Mouse (Mus musculus): ENCODE data around the gene Gclm. TPM values are rescaled to one million over a fixed set of nuclear protein-coding genes. Genes with fewer than 3 reads are reported as not detected.
A peak's percentile ranks its signal among the peaks of the same experiment; 100 is the strongest.
"Not testable (repeated sequence)": the region's sequence is repeated elsewhere in the genome, so short reads cannot be mapped to it uniquely, and the experiment has no call there.

The Gclm gene
- polyA plus RNA-seq, 1 experiment from 2014 or later, result 49.5 TPM

DNA sequence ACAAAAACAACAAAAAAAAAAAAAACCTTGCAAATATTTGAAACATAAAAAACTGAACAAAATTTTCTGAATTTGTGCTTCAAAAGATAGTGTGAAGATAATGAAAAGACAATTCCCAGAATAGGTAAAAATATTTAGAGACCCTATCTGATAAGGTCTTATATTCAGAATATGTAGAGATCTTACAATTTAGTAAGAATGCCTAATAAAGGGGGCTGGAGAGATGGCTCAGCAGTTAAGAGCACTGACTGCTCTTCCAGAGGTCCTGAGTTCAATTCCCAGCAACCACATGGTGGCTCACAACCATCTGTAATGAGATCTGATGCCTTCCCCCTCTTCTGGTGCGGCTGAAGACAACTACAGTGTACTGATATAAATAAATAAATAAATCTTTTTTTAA lies 27.2 kb downstream of the Gclm start:
- WGBS, result 82% methylated on average over 1 of the region's 1 CpGs
- H3K27me3 ChIP-seq (ENCODE audit: control insufficient read depth, insufficient read depth, low read length); H3K4me3 ChIP-seq (ENCODE audit: low read depth, low read length); DNase-seq (ENCODE audit: low spot score); H3K36me3 ChIP-seq (replicated peaks; ENCODE audit: control insufficient read depth, insufficient read depth, low read depth, low read length); H3K27ac ChIP-seq (replicated peaks; ENCODE audit: low read depth, low read length); H3K9me3 ChIP-seq (replicated peaks; ENCODE audit: control insufficient read depth, low read length); H3K9ac ChIP-seq (replicated peaks; ENCODE audit: low read length); H3K4me1 ChIP-seq (ENCODE audit: control insufficient read depth, insufficient read depth, low read length); ATAC-seq (replicated peaks; ENCODE audit: insufficient number of reproducible peaks, low FRiP score, low TSS enrichment, low read depth); H3K4me2 ChIP-seq (ENCODE audit: low read depth, low read length): not testable (repeated sequence)

- no peak; the same call in 1 of the 2 replicates for ATAC-seq (replicated peaks; ENCODE audit: insufficient number of reproducible peaks, low FRiP score, low TSS enrichment, low read depth)
- Histone ChIP-seq H3K4me2 (ENCODE audit: low read depth, low read length) (no peak overlapping the region), H3K9me3 (replicated peaks; ENCODE audit: control insufficient read depth, low read length) (no peaks in the 10 kb centered on the region), H3K9ac (replicated peaks; ENCODE audit: low read length) (peak overlapping the region; percentile 39; the same call in 1 of the 2 replicates), H3K4me3 (ENCODE audit: low read depth, low read length) (peak overlapping the region; percentile 92), H3K27me3 (ENCODE audit: control insufficient read depth, insufficient read depth, low read length) (no peaks in the 10 kb centered on the region), H3K4me1 (ENCODE audit: control insufficient read depth, insufficient read depth, low read length) (peaks cover 4% of the 10 kb centered on the region; the same call in 1 of the 2 replicates), H3K27ac (replicated peaks; ENCODE audit: low read depth, low read length) (no peak overlapping the region), H3K36me3 (replicated peaks; ENCODE audit: control insufficient read depth, insufficient read depth, low read depth, low read length) (no peaks in the 10 kb centered on the region; the same call in none of the 2 replicates)
- 13% methylated on average over 19 of the region's 20 CpGs for WGBS
- peak; percentile 30 for DNase-seq (ENCODE audit: low spot score)
These were observed 28.3 kb downstream of the Gclm start for GRCm38 (mm10) chr3:122273407-122274240.

DNA sequence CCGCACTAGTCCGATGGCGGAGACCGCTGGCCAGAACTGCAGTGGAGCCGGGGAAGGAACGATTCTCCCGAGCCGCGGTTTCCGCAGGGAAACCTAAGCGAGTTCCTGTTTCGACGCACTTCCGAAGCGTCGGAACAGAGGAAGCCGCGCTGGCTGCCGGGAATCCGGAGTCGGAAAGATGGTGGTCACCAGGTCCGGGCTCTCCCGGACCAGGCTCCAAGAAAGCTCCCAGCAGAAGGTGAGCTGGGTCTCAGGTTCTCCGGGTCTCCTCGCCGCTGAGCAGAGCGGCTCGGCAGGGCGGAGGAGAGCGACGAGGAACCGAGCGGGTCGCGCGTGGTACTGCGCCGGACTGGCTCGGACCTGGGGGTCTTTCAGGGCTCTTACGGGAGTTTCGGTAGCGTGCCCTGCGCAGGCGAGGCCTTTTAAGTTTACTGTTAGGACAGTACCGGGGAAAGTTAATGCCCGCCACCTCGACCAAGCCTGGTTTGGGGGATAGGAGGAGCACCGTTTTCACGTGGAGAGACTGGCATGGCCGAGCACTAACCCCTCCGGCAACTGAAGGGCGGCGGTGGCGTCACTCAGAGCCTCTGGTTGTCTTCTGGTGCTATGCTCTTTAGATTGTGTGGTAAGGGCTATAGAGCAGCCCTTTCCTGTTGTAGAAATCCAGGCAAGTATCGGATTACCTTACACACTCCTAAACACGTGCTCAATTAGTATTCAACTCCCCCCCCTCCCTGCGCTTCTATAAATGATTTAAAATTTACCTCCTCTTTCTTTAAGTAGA lies 29.1 kb downstream of the Gclm start, which contains the start of gene Dnttip2:
Gene Dnttip2 (plus strand): TSS at position 148 of the 784 bp plus-strand sequence.
- DNase-seq (ENCODE audit: low spot score) (peak; percentile 97), ATAC-seq (replicated peaks; ENCODE audit: insufficient number of reproducible peaks, low FRiP score, low TSS enrichment, low read depth) (peak; percentile 94)
- peak within 1 kb of the TSS; percentile 92 for H3K4me3 ChIP-seq (ENCODE audit: low read depth, low read length)
- H3K4me1 ChIP-seq (ENCODE audit: control insufficient read depth, insufficient read depth, low read length), result peaks cover 4% of the 10 kb centered on the region; the same call in 1 of the 2 replicates
- H3K27me3 ChIP-seq (ENCODE audit: control insufficient read depth, insufficient read depth, low read length), result no peaks in the 10 kb centered on the region
- peak within 1 kb of the TSS; percentile 90 for H3K9ac ChIP-seq (replicated peaks; ENCODE audit: low read length)
- no peaks in the 10 kb centered on the region; the same call in none of the 2 replicates for H3K36me3 ChIP-seq (replicated peaks; ENCODE audit: control insufficient read depth, insufficient read depth, low read depth, low read length)
- no peak within 1 kb of the TSS for H3K27ac ChIP-seq (replicated peaks; ENCODE audit: low read depth, low read length)
- H3K4me2 ChIP-seq (ENCODE audit: low read depth, low read length), result peak within 1 kb of the TSS; percentile 59
- WGBS, result under 1% methylated on average over 56 of the region's 57 CpGs
- H3K9me3 ChIP-seq (replicated peaks; ENCODE audit: control insufficient read depth, low read length), result no peaks in the 10 kb centered on the region

DNA sequence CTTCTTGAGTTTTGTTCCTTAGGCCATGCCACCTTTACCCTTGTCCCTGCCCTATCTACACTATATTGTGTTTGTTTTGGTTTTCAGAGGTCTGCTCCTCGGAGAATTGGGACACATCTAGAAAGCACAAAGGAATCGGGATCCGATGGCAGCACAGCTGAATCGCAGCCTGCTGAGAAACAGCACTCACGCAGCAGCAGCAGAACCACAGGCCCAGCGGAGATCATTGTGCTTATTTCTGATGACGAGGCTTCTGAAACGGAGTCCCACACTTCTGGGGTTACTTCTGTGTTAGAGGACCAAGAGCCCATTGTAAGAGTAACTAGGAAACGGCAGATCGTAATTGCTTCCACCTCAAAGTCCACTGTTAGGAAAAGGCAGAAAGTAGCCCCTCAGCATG lies 29.8 kb downstream of the Gclm start:
- no peaks in the 10 kb centered on the region; the same call in none of the 2 replicates for H3K36me3 ChIP-seq (replicated peaks; ENCODE audit: control insufficient read depth, insufficient read depth, low read depth, low read length)
- ATAC-seq (replicated peaks; ENCODE audit: insufficient number of reproducible peaks, low FRiP score, low TSS enrichment, low read depth) (no peak), DNase-seq (ENCODE audit: low spot score) (no peak)
- H3K4me1 ChIP-seq (ENCODE audit: control insufficient read depth, insufficient read depth, low read length), result peaks cover 4% of the 10 kb centered on the region; the same call in 1 of the 2 replicates
- H3K4me2 ChIP-seq (ENCODE audit: low read depth, low read length), result peak overlapping the region; percentile 59
- no peak overlapping the region for H3K9ac ChIP-seq (replicated peaks; ENCODE audit: low read length)
- H3K9me3 ChIP-seq (replicated peaks; ENCODE audit: control insufficient read depth, low read length), result no peaks in the 10 kb centered on the region
- H3K27ac ChIP-seq (replicated peaks; ENCODE audit: low read depth, low read length), result no peak overlapping the region
- no peaks in the 10 kb centered on the region for H3K27me3 ChIP-seq (ENCODE audit: control insufficient read depth, insufficient read depth, low read length)
- WGBS, result 70% methylated on average over 10 of the region's 10 CpGs
- peak overlapping the region; percentile 92 for H3K4me3 ChIP-seq (ENCODE audit: low read depth, low read length)

- H3K9ac ChIP-seq (replicated peaks; ENCODE audit: low read length), result no peak overlapping the region
- DNase-seq (ENCODE audit: low spot score) (no peak), ATAC-seq (replicated peaks; ENCODE audit: insufficient number of reproducible peaks, low FRiP score, low TSS enrichment, low read depth) (no peak)
- 78% methylated on average over 5 of the region's 5 CpGs for WGBS
- no peak overlapping the region for H3K27ac ChIP-seq (replicated peaks; ENCODE audit: low read depth, low read length)
- no peaks in the 10 kb centered on the region for H3K4me1 ChIP-seq (ENCODE audit: control insufficient read depth, insufficient read depth, low read length)
- peaks cover 9% of the 10 kb centered on the region for H3K36me3 ChIP-seq (replicated peaks; ENCODE audit: control insufficient read depth, insufficient read depth, low read depth, low read length)
- no peaks in the 10 kb centered on the region for H3K9me3 ChIP-seq (replicated peaks; ENCODE audit: control insufficient read depth, low read length)
- H3K4me2 ChIP-seq (ENCODE audit: low read depth, low read length), result no peak overlapping the region
- no peak overlapping the region for H3K4me3 ChIP-seq (ENCODE audit: low read depth, low read length)
- no peaks in the 10 kb centered on the region for H3K27me3 ChIP-seq (ENCODE audit: control insufficient read depth, insufficient read depth, low read length)
These were observed 41.8 kb downstream of the Gclm start for GRCm38 (mm10) chr3:122287195-122287594.

DNA sequence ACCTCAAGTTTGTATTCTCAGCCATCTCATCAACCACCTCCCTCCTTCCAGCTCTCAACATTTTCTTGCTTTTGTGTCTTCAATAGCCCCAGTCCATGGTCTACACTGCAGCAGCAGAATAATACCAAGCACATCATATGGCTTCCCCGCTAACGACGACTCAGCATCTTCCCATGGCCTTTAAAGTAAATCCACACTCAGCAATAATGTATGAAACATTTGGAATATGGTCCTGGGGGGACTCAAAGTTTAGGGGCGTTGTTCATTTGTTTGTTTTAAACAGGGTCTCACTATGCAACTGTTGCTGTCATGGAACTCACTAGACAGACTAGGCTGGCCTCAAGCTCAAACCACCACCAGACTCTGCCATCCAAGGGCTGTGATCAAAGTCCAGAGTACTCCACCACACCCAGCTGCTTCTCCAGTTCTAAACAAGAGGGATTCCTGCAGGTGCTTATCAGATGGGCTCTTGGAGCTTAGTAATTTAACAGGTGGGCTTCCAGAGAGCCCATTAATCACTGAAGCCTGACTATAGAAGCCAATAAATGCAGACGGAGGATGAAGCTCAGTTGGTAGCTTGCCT lies 43.3 kb downstream of the Gclm start:
- no peaks in the 10 kb centered on the region for H3K9me3 ChIP-seq (replicated peaks; ENCODE audit: control insufficient read depth, low read length)
- H3K27ac ChIP-seq (replicated peaks; ENCODE audit: low read depth, low read length), result no peak overlapping the region
- no peak overlapping the region for H3K4me2 ChIP-seq (ENCODE audit: low read depth, low read length)
- H3K36me3 ChIP-seq (replicated peaks; ENCODE audit: control insufficient read depth, insufficient read depth, low read depth, low read length), result peaks cover 2% of the 10 kb centered on the region
- H3K4me3 ChIP-seq (ENCODE audit: low read depth, low read length), result no peak overlapping the region
- H3K4me1 ChIP-seq (ENCODE audit: control insufficient read depth, insufficient read depth, low read length), result no peaks in the 10 kb centered on the region
- no peaks in the 10 kb centered on the region for H3K27me3 ChIP-seq (ENCODE audit: control insufficient read depth, insufficient read depth, low read length)
- H3K9ac ChIP-seq (replicated peaks; ENCODE audit: low read length), result no peak overlapping the region
- 87% methylated on average over 5 of the region's 5 CpGs for WGBS
- ATAC-seq (replicated peaks; ENCODE audit: insufficient number of reproducible peaks, low FRiP score, low TSS enrichment, low read depth), result no peak
- DNase-seq (ENCODE audit: low spot score), result no peak

GRCm38 (mm10) chr3:122289344-122289743 lies 44.0 kb downstream of the Gclm start:
- DNase-seq (ENCODE audit: low spot score); H3K9me3 ChIP-seq (replicated peaks; ENCODE audit: control insufficient read depth, low read length); H3K27me3 ChIP-seq (ENCODE audit: control insufficient read depth, insufficient read depth, low read length); H3K36me3 ChIP-seq (replicated peaks; ENCODE audit: control insufficient read depth, insufficient read depth, low read depth, low read length); H3K4me3 ChIP-seq (ENCODE audit: low read depth, low read length); H3K4me1 ChIP-seq (ENCODE audit: control insufficient read depth, insufficient read depth, low read length); H3K9ac ChIP-seq (replicated peaks; ENCODE audit: low read length); ATAC-seq (replicated peaks; ENCODE audit: insufficient number of reproducible peaks, low FRiP score, low TSS enrichment, low read depth); H3K4me2 ChIP-seq (ENCODE audit: low read depth, low read length); H3K27ac ChIP-seq (replicated peaks; ENCODE audit: low read depth, low read length): not testable (repeated sequence)
- 74% methylated on average over 3 of the region's 4 CpGs for WGBS
